Mouse (Mus musculus): ENCODE results near the gene 1700061G19Rik. TPM values are rescaled to one million over a fixed set of nuclear protein-coding genes. Genes with fewer than 3 reads are reported as not detected.

1700061G19Rik gene
- total and polyA plus RNA-seq, 3 experiments = 0.27 to 0.68 TPM; not detected in 1

- Histone ChIP-seq H3K9ac (ENCODE audit: control insufficient read depth, low read depth, low read length, poor library complexity, severe bottlenecking) (no peak overlapping the region), H3K4me3 (ENCODE audit: control insufficient read depth in 1 of 2, insufficient read depth in 1 of 2, low read depth in 2 of 2, low read length in 2 of 2) (no peak overlapping the region), H3K27ac (ENCODE audit: control insufficient read depth, low read depth, low read length) (no peak overlapping the region), H3K36me3 (ENCODE audit: control insufficient read depth in 1 of 2, insufficient read depth in 2 of 2, low read length in 2 of 2) (peaks cover 0 to 21% of the 10 kb centered on the region in 2 experiments; a peak in 2 of 4 replicates), H3K79me2 (ENCODE audit: control insufficient read depth, insufficient read depth, low read length, poor library complexity) (peaks cover 58% of the 10 kb centered on the region), H3K4me1 (ENCODE audit: control insufficient read depth in 1 of 2, insufficient read depth in 2 of 2, low read length in 2 of 2) (peaks cover 3 to 24% of the 10 kb centered on the region in 2 experiments), H3K27me3 (ENCODE audit: control insufficient read depth in 1 of 2, insufficient read depth in 2 of 2, low read length in 2 of 2) (no peaks in the 10 kb centered on the region; a peak in 1 of 4 replicates), H3K9me3 (replicated peaks; ENCODE audit: insufficient read depth, low read length) (no peaks in the 10 kb centered on the region)
- DNase-seq (ENCODE audit: low read depth, low spot score) = no peak
- no peak for TF ChIP-seq NRF1 (IDR thresholded peaks at IDR 0.05; ENCODE audit: insufficient read depth, low read depth, low read length, poor library complexity, severe bottlenecking)
- TF ChIP-seq SMC3 (IDR thresholded peaks at IDR 0.05; ENCODE audit: low read depth, low read length) = no peak
- no peak for TF ChIP-seq BHLHE40 (IDR thresholded peaks at IDR 0.05; ENCODE audit: borderline replicate concordance, low read depth, low read length)
These were observed 58.1 kb downstream of the 1700061G19Rik start for GRCm38 (mm10) chr17:56933395-56933794.

GRCm38 (mm10) chr17:56934545-56935330, 59.5 kb downstream of the 1700061G19Rik start:
- Histone ChIP-seq H3K79me2 (ENCODE audit: control insufficient read depth, insufficient read depth, low read length, poor library complexity) (peaks cover 50% of the 10 kb centered on the region), H3K9me3 (replicated peaks; ENCODE audit: insufficient read depth, low read length) (no peaks in the 10 kb centered on the region), H3K4me3 (ENCODE audit: control insufficient read depth in 1 of 2, insufficient read depth in 1 of 2, low read depth in 2 of 2, low read length in 2 of 2) (peak overlapping the region; percentile 86 to 90), H3K36me3 (ENCODE audit: control insufficient read depth in 1 of 2, insufficient read depth in 2 of 2, low read length in 2 of 2) (peaks cover 0 to 14% of the 10 kb centered on the region in 2 experiments; a peak in 2 of 4 replicates), H3K4me1 (ENCODE audit: control insufficient read depth in 1 of 2, insufficient read depth in 2 of 2, low read length in 2 of 2) (peaks cover 0 to 12% of the 10 kb centered on the region in 2 experiments; a peak in 2 of 4 replicates), H3K27ac (ENCODE audit: control insufficient read depth, low read depth, low read length) (no peak overlapping the region), H3K9ac (ENCODE audit: control insufficient read depth, low read depth, low read length, poor library complexity, severe bottlenecking) (peak overlapping the region; percentile 82), H3K27me3 (ENCODE audit: control insufficient read depth in 1 of 2, insufficient read depth in 2 of 2, low read length in 2 of 2) (no peaks in the 10 kb centered on the region; a peak in 1 of 4 replicates)
- DNase-seq (ENCODE audit: low read depth, low spot score) = peak; percentile 22
- TF ChIP-seq SIN3A (IDR thresholded peaks at IDR 0.05; ENCODE audit: low read length) (peak; percentile 8; the same call in 1 of the 2 replicates), CHD2 (IDR thresholded peaks at IDR 0.05; ENCODE audit: low read length) (peak; percentile 61), TBP (IDR thresholded peaks at IDR 0.05; ENCODE audit: low read depth, low read length) (no peak)

- peaks cover 44% of the 10 kb centered on the region for H3K79me2 ChIP-seq (ENCODE audit: control insufficient read depth, insufficient read depth, low read length, poor library complexity)
- H3K27ac ChIP-seq (ENCODE audit: control insufficient read depth, low read depth, low read length) = peak within 1 kb of the TSS; percentile 9; the same call in 1 of the 2 replicates
- peaks cover 0 to 4% of the 10 kb centered on the region in 2 experiments; a peak in 1 of 4 replicates for H3K4me1 ChIP-seq (ENCODE audit: control insufficient read depth in 1 of 2, insufficient read depth in 2 of 2, low read length in 2 of 2)
- H3K27me3 ChIP-seq (ENCODE audit: control insufficient read depth in 1 of 2, insufficient read depth in 2 of 2, low read length in 2 of 2) = no peaks in the 10 kb centered on the region; a peak in 1 of 4 replicates
- no peaks in the 10 kb centered on the region for H3K9me3 ChIP-seq (replicated peaks; ENCODE audit: insufficient read depth, low read length)
- peak; percentile 97 for DNase-seq (ENCODE audit: low read depth, low spot score)
- H3K4me3 ChIP-seq (ENCODE audit: control insufficient read depth in 1 of 2, insufficient read depth in 1 of 2, low read depth in 2 of 2, low read length in 2 of 2) = peak within 1 kb of the TSS; percentile 86 to 90
- H3K9ac ChIP-seq (ENCODE audit: control insufficient read depth, low read depth, low read length, poor library complexity, severe bottlenecking) = peak within 1 kb of the TSS; percentile 82
- peaks cover 0 to 10% of the 10 kb centered on the region in 2 experiments; a peak in 1 of 4 replicates for H3K36me3 ChIP-seq (ENCODE audit: control insufficient read depth in 1 of 2, insufficient read depth in 2 of 2, low read length in 2 of 2)
- no peak for TF ChIP-seq POLR2AphosphoS2 (IDR thresholded peaks at IDR 0.05; ENCODE audit: low read length)
- no peak for TF ChIP-seq TBP (IDR thresholded peaks at IDR 0.05; ENCODE audit: low read depth, low read length)
- TF ChIP-seq GATA1 (IDR thresholded peaks at IDR 0.05; ENCODE audit: low read depth, low read length) = no peak
- TF ChIP-seq TAL1 (IDR thresholded peaks at IDR 0.05; ENCODE audit: low read length) = no peak
- no peak for TF ChIP-seq MAFK (IDR thresholded peaks at IDR 0.05; ENCODE audit: borderline replicate concordance, low read depth, low read length)
- peak; percentile 49 to 54; a peak in 3 of 4 replicates for TF ChIP-seq POLR2A (IDR thresholded peaks at IDR 0.05; ENCODE audit: control insufficient read depth in 1 of 2, insufficient read depth in 1 of 2, low read depth in 1 of 2, low read length in 2 of 2, poor library complexity in 1 of 2)
- peak; percentile 95 for TF ChIP-seq MYC (IDR thresholded peaks at IDR 0.05; ENCODE audit: low read depth, low read length)
- TF ChIP-seq MYB (IDR thresholded peaks at IDR 0.05; ENCODE audit: low read depth, low read length) = no peak
- TF ChIP-seq KAT2A (conservative IDR thresholded peaks at IDR 0.05; ENCODE audit: low read depth, low read length) = no peak; the same call in 1 of the 2 replicates
- peak; percentile 15; the same call in 1 of the 2 replicates for TF ChIP-seq SMC3 (IDR thresholded peaks at IDR 0.05; ENCODE audit: low read depth, low read length)
- peak; percentile 36; the same call in 1 of the 2 replicates for TF ChIP-seq NELFE (IDR thresholded peaks at IDR 0.05; ENCODE audit: low read depth, low read length)
- TF ChIP-seq SIN3A (IDR thresholded peaks at IDR 0.05; ENCODE audit: low read length) = peak; percentile 47; the same call in 1 of the 2 replicates
- TF ChIP-seq ZC3H11A (IDR thresholded peaks at IDR 0.05; ENCODE audit: low read depth, low read length) = peak; percentile 32
- TF ChIP-seq USF2 (IDR thresholded peaks at IDR 0.05; ENCODE audit: borderline replicate concordance in 1 of 2, insufficient read depth in 1 of 2, low read depth in 1 of 2, low read length in 2 of 2) = no peak
- no peak for TF ChIP-seq ZNF384 (IDR thresholded peaks at IDR 0.05; ENCODE audit: low read depth, low read length)
- TF ChIP-seq JUND (IDR thresholded peaks at IDR 0.05; ENCODE audit: low read depth, low read length) = no peak
- TF ChIP-seq TCF12 (IDR thresholded peaks at IDR 0.05; ENCODE audit: low read depth, low read length) = peak; percentile 50
- TF ChIP-seq ZKSCAN1 (IDR thresholded peaks at IDR 0.05; ENCODE audit: low read depth, low read length) = no peak
These were observed 60.3 kb downstream of the 1700061G19Rik start, which contains the start of gene Mllt1 for GRCm38 (mm10) chr17:56935363-56936131. Gene Mllt1 (minus strand): TSS chr17:56935415.

Data from MEL (cell line).